In genomic region chr17:27557181-27557926, GRCm38 (mm10) we compare ENCODE assay signal across 8 mouse cellular contexts. TPM values are rescaled to one million over a fixed set of nuclear protein-coding genes. Genes with fewer than 3 reads are reported as not detected.
DNase-seq lines count a peak whose midpoint lies in the region; ATAC-seq and TF ChIP-seq lines count a peak whose summit lies in the region.

No protein-coding gene starts in this region.

- under 1% methylated on average over 70 of the region's 75 CpGs for WGBS in limb, embryonic 13.5 days
- under 1% methylated on average over 70 of the region's 75 CpGs for whole genome bisulfite sequencing in midbrain, embryonic 12.5 days

- H3K4me1 ChIP-seq in limb, embryonic 13.5 days = peaks cover 50% of the 10 kb centered on the region
- peaks cover 46% of the 10 kb centered on the region for H3K4me1 ChIP-seq in midbrain, embryonic 12.5 days
- peaks cover 27% of the 10 kb centered on the region for H3K4me1 ChIP-seq in testis, adult 2 months (ENCODE audit: control insufficient read depth, insufficient read depth, low read length)

- TF ChIP-seq POLR2A in testis, adult 2 months (IDR thresholded peaks at IDR 0.05; ENCODE audit: control insufficient read depth, low read depth, low read length) = no peak

- H3K9me3 ChIP-seq in limb, embryonic 13.5 days = no peaks in the 10 kb centered on the region
- no peaks in the 10 kb centered on the region for H3K9me3 ChIP-seq in midbrain, embryonic 12.5 days

- peak overlapping the region; percentile 85 for H3K4me3 ChIP-seq in limb, embryonic 13.5 days
- peak overlapping the region; percentile 92 for H3K4me3 ChIP-seq in midbrain, embryonic 12.5 days
- H3K4me3 ChIP-seq in testis, adult 2 months (ENCODE audit: control insufficient read depth, low read depth, low read length) = peak overlapping the region; percentile 82

- ATAC-seq in granulocyte monocyte progenitor cell, adult 5-6 weeks (replicated peaks; ENCODE audit: poor library complexity, severe bottlenecking) = peak; percentile 10
- peak; percentile 29; the same call in 1 of the 2 replicates for ATAC-seq in limb, embryonic 13.5 days (ENCODE audit: low FRiP score, low read depth)
- peak; percentile 23; the same call in 1 of the 2 replicates for ATAC-seq in midbrain, embryonic 12.5 days (ENCODE audit: low FRiP score, low read depth)

- peak overlapping the region; percentile 81 for H3K4me2 ChIP-seq in limb, embryonic 13.5 days (replicated peaks)
- peak overlapping the region; percentile 82 for H3K4me2 ChIP-seq in midbrain, embryonic 12.5 days (replicated peaks)

- H3K27me3 ChIP-seq in limb, embryonic 13.5 days = no peaks in the 10 kb centered on the region
- H3K27me3 ChIP-seq in midbrain, embryonic 12.5 days = peaks cover 17% of the 10 kb centered on the region; the same call in 1 of the 2 replicates
- H3K27me3 ChIP-seq in testis, adult 2 months (ENCODE audit: control insufficient read depth, insufficient read depth, low read length) = no peaks in the 10 kb centered on the region

- peak overlapping the region; percentile 98 for H3K27ac ChIP-seq in limb, embryonic 13.5 days
- H3K27ac ChIP-seq in midbrain, embryonic 12.5 days (replicated peaks) = peak overlapping the region; percentile 97
- peak overlapping the region; percentile 1; the same call in 1 of the 2 replicates for H3K27ac ChIP-seq in testis, adult 2 months (ENCODE audit: control insufficient read depth, insufficient read depth, low read depth, low read length)

- peaks cover 21% of the 10 kb centered on the region for H3K36me3 ChIP-seq in limb, embryonic 13.5 days
- H3K36me3 ChIP-seq in midbrain, embryonic 12.5 days = peaks cover 13% of the 10 kb centered on the region; the same call in 1 of the 2 replicates
- H3K36me3 ChIP-seq in testis, adult 2 months (ENCODE audit: control insufficient read depth, insufficient read depth, low read length) = no peaks in the 10 kb centered on the region; the same call in 1 of the 2 replicates

- peak overlapping the region; percentile 90 for H3K9ac ChIP-seq in limb, embryonic 13.5 days
- peak overlapping the region; percentile 96 for H3K9ac ChIP-seq in midbrain, embryonic 12.5 days (replicated peaks)

- no peak for TF ChIP-seq CTCF in testis, adult 2 months (IDR thresholded peaks at IDR 0.05; ENCODE audit: control insufficient read depth, insufficient read depth, insufficient replicate concordance, low read depth, low read length)

- peak; percentile 37 for DNase-seq in ovary, postnatal 36 days (ENCODE audit: low spot score)
- DNase-seq in ovary, postnatal 10 days (ENCODE audit: low spot score) = no peak
- peak; percentile 67 for DNase-seq in adrenal gland, postnatal 14 days
- no peak for DNase-seq in Muller cell, postnatal 12 days (ENCODE audit: inconsistent ontology term)

RNA-seq across cellular contexts. Expression of gene Hmga1, which starts 1.1 kb away (rescaled TPM):
- 17.4 and 27.0 TPM in 2 replicates for total RNA-seq in adrenal gland, postnatal 14 days (2021)
- 541 and 637 TPM in 2 replicates for total RNA-seq in granulocyte monocyte progenitor cell, adult 5-6 weeks (2014; fragmentation: Nextera tagmentation)
- 232 and 267 TPM in 2 replicates for total RNA-seq in granulocyte monocyte progenitor cell, adult 5-6 weeks (2017)
- polyA plus RNA-seq in limb, embryonic 13.5 days (2015; fragmentation: Nextera tagmentation; extraction: Ambion mirVana) = 234 and 241 TPM in 2 replicates
- 213 and 215 TPM in 2 replicates for polyA plus RNA-seq in midbrain, embryonic 12.5 days (2016; fragmentation: Nextera tagmentation; extraction: Ambion mirVana)
- 64.3 and 68.4 TPM in 2 replicates for polyA plus RNA-seq in testis, adult 2 months (2012; rRNA removed)

RNA-seq across cellular contexts. Expression of gene AI413582, which starts 8.2 kb away (rescaled TPM):
- 10.9 and 19.7 TPM in 2 replicates for total RNA-seq in adrenal gland, postnatal 14 days (2021)
- total RNA-seq in granulocyte monocyte progenitor cell, adult 5-6 weeks (2014; fragmentation: Nextera tagmentation) = 59.2 and 65.2 TPM in 2 replicates
- total RNA-seq in granulocyte monocyte progenitor cell, adult 5-6 weeks (2017) = 34.8 and 42.3 TPM in 2 replicates
- polyA plus RNA-seq in limb, embryonic 13.5 days (2015; fragmentation: Nextera tagmentation; extraction: Ambion mirVana) = 20.2 and 21.0 TPM in 2 replicates
- polyA plus RNA-seq in midbrain, embryonic 12.5 days (2016; fragmentation: Nextera tagmentation; extraction: Ambion mirVana) = 18.9 and 20.7 TPM in 2 replicates
- 20.7 and 24.5 TPM in 2 replicates for polyA plus RNA-seq in testis, adult 2 months (2012; rRNA removed)

RNA-seq across cellular contexts. Expression of gene Grm4, which starts 36.2 kb away (rescaled TPM):
- 3.9 and 4.5 TPM in 2 replicates for total RNA-seq in adrenal gland, postnatal 14 days (2021)
- not detected in 2 replicates for total RNA-seq in granulocyte monocyte progenitor cell, adult 5-6 weeks (2014; fragmentation: Nextera tagmentation)
- not detected in 2 replicates for total RNA-seq in granulocyte monocyte progenitor cell, adult 5-6 weeks (2017)
- polyA plus RNA-seq in limb, embryonic 13.5 days (2015; fragmentation: Nextera tagmentation; extraction: Ambion mirVana) = 0.31 and 0.34 TPM in 2 replicates
- polyA plus RNA-seq in midbrain, embryonic 12.5 days (2016; fragmentation: Nextera tagmentation; extraction: Ambion mirVana) = 4.2 and 5.7 TPM in 2 replicates
- 0.70 and 0.81 TPM in 2 replicates for polyA plus RNA-seq in testis, adult 2 months (2012; rRNA removed)

Comparison
In these comparisons a context has a peak if more than half of its experiments do, and no peak if none do; other contexts are left out.
1. DNase-seq: peak in ovary, postnatal 36 days (single experiment) and adrenal gland, postnatal 14 days (single experiment); none in ovary, postnatal 10 days (single experiment) and Muller cell, postnatal 12 days (single experiment).
2. H3K27ac ChIP-seq: peak in every context shown above with its lines; median percentile 98 in limb, embryonic 13.5 days; 97 in midbrain, embryonic 12.5 days; 1 in testis, adult 2 months.
3. Peak in every context shown above with its lines, with median percentiles within 50 percentile points of each other: ATAC-seq and H3K4me3 ChIP-seq.